In genomic region chr8:124076416-124076815, GRCm38 (mm10) we compare ENCODE assay signal across 16 mouse cellular contexts. TPM values are rescaled to one million over a fixed set of nuclear protein-coding genes. Genes with fewer than 3 reads are reported as not detected.
DNase-seq lines count a peak whose midpoint lies in the region; ATAC-seq and TF ChIP-seq lines count a peak whose summit lies in the region.
"Had no signal": no experiment of that assay in that cellular context is flagged by ENCODE, and none has a peak within 500 bp of the region (broad histone marks: within the 10 kb centered on the region; RNA-seq: fewer than 3 reads in every experiment).

No protein-coding gene starts in this region.

- peaks cover 29% of the 10 kb centered on the region for H3K4me1 ChIP-seq in liver, embryonic 13.5 days (replicated peaks)
- H3K4me1 ChIP-seq in liver, embryonic 11.5 days (replicated peaks; ENCODE audit: control insufficient read depth, insufficient read depth, low read length) = peaks cover 11% of the 10 kb centered on the region
- peaks cover 15% of the 10 kb centered on the region for H3K4me1 ChIP-seq in embryonic facial prominence, embryonic 12.5 days
- peaks cover 12% of the 10 kb centered on the region for H3K4me1 ChIP-seq in limb, embryonic 14.5 days (ENCODE audit: control insufficient read depth, insufficient read depth, low read length)
- H3K4me1 ChIP-seq: lung, embryonic 15.5 days had no signal

- no peak for DNase-seq in liver, embryonic 13.5 days
- DNase-seq in liver, embryonic 11.5 days (ENCODE audit: low spot score) = no peak
- DNase-seq in limb, embryonic 14.5 days (ENCODE audit: low spot score) = peak; percentile 36
- peak; percentile 71 for DNase-seq in thymus, postnatal 25 days
- DNase-seq in spleen, adult 18-20 months = no peak
- no peak for DNase-seq in lung, postnatal 14 days
- DNase-seq: adrenal gland, postnatal 10 days; cerebellum, adult 9-10 months; kidney, adult 18-20 months; kidney, postnatal 4 days; right cerebral cortex, adult 18-20 months had no signal

- peak overlapping the region; percentile 41; the same call in 1 of the 2 replicates for H3K9ac ChIP-seq in liver, embryonic 13.5 days
- H3K9ac ChIP-seq in liver, embryonic 11.5 days (ENCODE audit: low read depth, low read length) = no peak overlapping the region
- H3K9ac ChIP-seq in embryonic facial prominence, embryonic 12.5 days = no peak overlapping the region
- H3K9ac ChIP-seq in limb, embryonic 14.5 days (ENCODE audit: low read depth, low read length, severe bottlenecking) = no peak overlapping the region
- H3K9ac ChIP-seq: forebrain, embryonic 12.5 days; lung, embryonic 15.5 days had no signal

- H3K4me3 ChIP-seq in liver, embryonic 13.5 days (replicated peaks) = no peak overlapping the region
- H3K4me3 ChIP-seq in liver, embryonic 11.5 days (ENCODE audit: low read depth, low read length) = no peak overlapping the region
- H3K4me3 ChIP-seq in embryonic facial prominence, embryonic 12.5 days = no peak overlapping the region
- H3K4me3 ChIP-seq in limb, embryonic 14.5 days (replicated peaks; ENCODE audit: low read length) = no peak overlapping the region
- H3K4me3 ChIP-seq: forebrain, embryonic 12.5 days; lung, embryonic 15.5 days; myocyte had no signal

- peak overlapping the region; percentile 80 for H3K27ac ChIP-seq in liver, embryonic 13.5 days
- H3K27ac ChIP-seq in liver, embryonic 11.5 days (ENCODE audit: low read depth, low read length) = no peak overlapping the region
- peak overlapping the region; percentile 3; the same call in 1 of the 2 replicates for H3K27ac ChIP-seq in embryonic facial prominence, embryonic 12.5 days
- 0 out of 2 replicates have a peak overlapping the region, but pooled peaks have one; percentile 7 for H3K27ac ChIP-seq in limb, embryonic 14.5 days (replicated peaks; ENCODE audit: low read depth, low read length)
- H3K27ac ChIP-seq: forebrain, embryonic 12.5 days; lung, embryonic 15.5 days had no signal

- ATAC-seq in liver, embryonic 13.5 days (ENCODE audit: low read depth) = no peak
- ATAC-seq in liver, embryonic 11.5 days (replicated peaks; ENCODE audit: low FRiP score) = no peak
- no peak for ATAC-seq in embryonic facial prominence, embryonic 12.5 days (ENCODE audit: insufficient number of reproducible peaks, insufficient read depth, low FRiP score, low TSS enrichment)
- no peak for ATAC-seq in limb, embryonic 14.5 days (ENCODE audit: low FRiP score, low read depth)
- ATAC-seq: hindbrain, embryonic 16.5 days had no signal

- H3K4me2 ChIP-seq in liver, embryonic 13.5 days = no peak overlapping the region
- H3K4me2 ChIP-seq in liver, embryonic 11.5 days = no peak overlapping the region
- H3K4me2 ChIP-seq in embryonic facial prominence, embryonic 12.5 days (replicated peaks) = no peak overlapping the region
- H3K4me2 ChIP-seq in limb, embryonic 14.5 days (replicated peaks; ENCODE audit: low read depth, low read length, severe bottlenecking) = no peak overlapping the region
- H3K4me2 ChIP-seq: forebrain, embryonic 12.5 days; lung, embryonic 15.5 days had no signal

- WGBS in liver, embryonic 13.5 days (ENCODE audit: insufficient replicate concordance) = 58% methylated on average over 3 of the region's 3 CpGs
- WGBS in liver, embryonic 11.5 days = 70% methylated on average over 3 of the region's 3 CpGs
- WGBS in embryonic facial prominence, embryonic 12.5 days = 28% methylated on average over 3 of the region's 3 CpGs
- 27% methylated on average over 3 of the region's 3 CpGs for WGBS in limb, embryonic 14.5 days

- no peaks in the 10 kb centered on the region for H3K27me3 ChIP-seq in liver, embryonic 13.5 days
- H3K27me3 ChIP-seq in liver, embryonic 11.5 days (replicated peaks; ENCODE audit: control insufficient read depth, insufficient read depth, low read length) = no peaks in the 10 kb centered on the region; the same call in 1 of the 2 replicates
- no peaks in the 10 kb centered on the region for H3K27me3 ChIP-seq in embryonic facial prominence, embryonic 12.5 days
- H3K27me3 ChIP-seq in limb, embryonic 14.5 days (ENCODE audit: control insufficient read depth, insufficient read depth, low read length) = no peaks in the 10 kb centered on the region
- H3K27me3 ChIP-seq: lung, embryonic 15.5 days had no signal

- H3K9me3 ChIP-seq in liver, embryonic 13.5 days (replicated peaks) = no peaks in the 10 kb centered on the region
- no peaks in the 10 kb centered on the region for H3K9me3 ChIP-seq in liver, embryonic 11.5 days (ENCODE audit: control insufficient read depth, low read length)
- H3K9me3 ChIP-seq in embryonic facial prominence, embryonic 12.5 days = no peaks in the 10 kb centered on the region
- no peaks in the 10 kb centered on the region for H3K9me3 ChIP-seq in limb, embryonic 14.5 days (ENCODE audit: control insufficient read depth, low read length)
- H3K9me3 ChIP-seq: forebrain, embryonic 12.5 days; lung, embryonic 15.5 days had no signal

- no peak for TF ChIP-seq POLR2A in limb, embryonic 14.5 days (IDR thresholded peaks at IDR 0.05; ENCODE audit: borderline replicate concordance, extremely low read depth, insufficient read depth, insufficient read length)

- H3K36me3 ChIP-seq in liver, embryonic 13.5 days = no peaks in the 10 kb centered on the region
- no peaks in the 10 kb centered on the region for H3K36me3 ChIP-seq in liver, embryonic 11.5 days (ENCODE audit: control insufficient read depth, insufficient read depth, low read length)
- H3K36me3 ChIP-seq in embryonic facial prominence, embryonic 12.5 days = no peaks in the 10 kb centered on the region
- no peaks in the 10 kb centered on the region for H3K36me3 ChIP-seq in limb, embryonic 14.5 days (ENCODE audit: control insufficient read depth, insufficient read depth, low read length)
- H3K36me3 ChIP-seq: forebrain, embryonic 12.5 days; lung, embryonic 15.5 days had no signal

RNA-seq across cellular contexts. Expression of gene Urb2, which starts 55.1 kb away (rescaled TPM):
- polyA plus RNA-seq in liver, embryonic 13.5 days (2015; fragmentation: Nextera tagmentation; extraction: Ambion mirVana) = 2.5 and 4.0 TPM in 2 replicates
- polyA plus RNA-seq in liver, embryonic 11.5 days (2014; fragmentation: Nextera tagmentation; extraction: Ambion mirVana) = 11.0 and 13.7 TPM in 2 replicates
- polyA plus RNA-seq in embryonic facial prominence, embryonic 12.5 days (2016; fragmentation: Nextera tagmentation; extraction: Ambion mirVana) = 5.2 and 6.1 TPM in 2 replicates
- 11.9 and 12.4 TPM in 2 replicates for polyA plus RNA-seq in limb, embryonic 14.5 days (2012; rRNA removed)
- polyA plus RNA-seq in limb, embryonic 14.5 days (2014; fragmentation: Nextera tagmentation; extraction: Ambion mirVana) = 6.7 and 7.2 TPM in 2 replicates

RNA-seq across cellular contexts. Expression of gene Taf5l, which starts 55.2 kb away (rescaled TPM):
- 28.6 and 29.9 TPM in 2 replicates for polyA plus RNA-seq in liver, embryonic 13.5 days (2015; fragmentation: Nextera tagmentation; extraction: Ambion mirVana)
- 62.5 and 67.4 TPM in 2 replicates for polyA plus RNA-seq in liver, embryonic 11.5 days (2014; fragmentation: Nextera tagmentation; extraction: Ambion mirVana)
- 46.3 and 47.5 TPM in 2 replicates for polyA plus RNA-seq in embryonic facial prominence, embryonic 12.5 days (2016; fragmentation: Nextera tagmentation; extraction: Ambion mirVana)
- polyA plus RNA-seq in limb, embryonic 14.5 days (2012; rRNA removed) = 38.8 and 49.3 TPM in 2 replicates
- 48.8 and 49.6 TPM in 2 replicates for polyA plus RNA-seq in limb, embryonic 14.5 days (2014; fragmentation: Nextera tagmentation; extraction: Ambion mirVana)

Comparison
In these comparisons a context has a peak if more than half of its experiments do, and no peak if none do; other contexts are left out.
1. DNase-seq: peak in limb, embryonic 14.5 days (single experiment) and thymus, postnatal 25 days (single experiment); none in liver, embryonic 13.5 days (single experiment), liver, embryonic 11.5 days (single experiment), spleen, adult 18-20 months (0 of 2) and lung, postnatal 14 days (single experiment).